Mouse (Mus musculus): Measurements from ENCODE around the gene Sft2d1. TPM values are rescaled to one million over a fixed set of nuclear protein-coding genes. Genes with fewer than 3 reads are reported as not detected.

Sft2d1 gene
- 69.1 and 85.1 TPM in 2 replicates for polyA plus RNA-seq (2012; rRNA removed)

DNA sequence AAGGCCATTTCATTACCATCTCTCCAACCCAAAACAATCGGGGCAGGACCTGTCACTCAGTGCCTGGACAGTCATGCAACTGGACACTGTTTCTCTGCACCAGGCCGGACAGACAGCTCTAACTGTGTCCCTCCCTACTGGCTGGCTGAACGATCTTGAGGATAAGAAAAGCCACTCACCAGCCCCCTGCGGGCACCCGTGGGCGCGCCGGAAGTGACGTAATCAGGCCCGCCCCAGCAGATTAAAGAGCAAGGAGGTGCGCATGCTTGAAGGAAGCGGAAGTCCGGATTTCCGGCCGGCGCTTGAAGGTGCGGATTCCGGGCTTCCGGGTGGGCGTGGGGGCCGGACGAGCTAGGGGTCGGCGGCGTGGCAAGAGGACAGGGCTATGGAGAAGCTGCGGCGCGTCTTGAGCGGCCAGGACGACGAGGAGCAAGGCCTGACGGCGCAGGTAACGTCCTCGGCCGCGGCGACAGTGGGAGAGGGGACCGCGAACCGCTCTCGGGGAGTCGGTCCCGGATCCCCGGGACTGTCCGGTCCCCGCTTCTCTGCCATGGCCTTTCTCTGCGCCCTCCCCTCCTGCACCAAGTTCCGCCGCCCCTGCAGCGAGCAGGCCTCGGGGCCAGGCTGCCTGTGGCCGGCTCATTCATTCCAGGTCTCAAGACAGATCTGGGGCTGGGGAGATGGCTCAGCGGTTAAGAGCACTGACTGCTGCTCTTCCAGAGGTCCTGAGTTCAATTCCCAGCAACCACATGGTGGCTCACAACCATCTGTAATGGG is at the start of gene Sft2d1:
Sft2d1 (plus strand) TSS at position 265 of the 777 bp plus-strand sequence.

DNA sequence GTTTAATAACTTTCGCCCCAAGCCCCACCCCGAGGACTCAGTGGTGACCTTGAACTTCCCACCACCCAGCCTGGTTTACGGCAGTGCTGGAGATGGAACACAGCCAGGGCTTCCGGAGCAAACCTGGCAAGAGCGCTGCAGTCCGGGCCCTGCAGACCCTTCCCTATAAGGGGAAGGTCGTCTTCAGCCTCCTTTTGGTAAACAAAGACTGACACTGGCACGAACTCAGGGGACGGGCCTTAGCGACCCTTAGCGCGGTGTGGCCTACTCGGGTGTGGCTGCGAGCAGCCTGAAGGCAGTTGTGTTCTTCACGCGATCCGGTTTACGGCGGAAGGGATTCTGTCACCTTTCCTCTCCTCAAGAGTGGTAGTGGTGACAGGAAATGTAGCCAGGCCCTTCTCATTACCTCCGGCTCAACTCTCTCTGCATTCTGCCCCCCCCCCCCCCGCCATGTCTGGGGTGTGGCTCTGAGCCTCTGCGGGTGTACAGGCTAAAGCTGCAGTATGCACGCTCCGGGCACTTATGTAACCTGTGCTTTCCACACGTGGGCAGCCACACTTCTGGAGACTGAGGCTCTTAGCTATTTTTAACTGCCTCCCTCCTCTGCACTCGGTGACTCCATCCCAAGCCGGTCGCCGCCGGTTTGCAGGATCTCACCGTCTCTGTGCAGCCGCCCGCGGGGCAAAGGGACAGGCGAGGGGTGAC is 27.9 kb upstream of the Sft2d1 start, which contains the start of gene Mpc1:
Mpc1 (plus strand) TSS at position 84 of the 705 bp plus-strand sequence.

GRCm38 (mm10) chr17:8337159-8337558 is 26.3 kb downstream of the Sft2d1 start, which contains the start of gene Prr18:
Prr18 (plus strand) TSS chr17:8337459.

DNA sequence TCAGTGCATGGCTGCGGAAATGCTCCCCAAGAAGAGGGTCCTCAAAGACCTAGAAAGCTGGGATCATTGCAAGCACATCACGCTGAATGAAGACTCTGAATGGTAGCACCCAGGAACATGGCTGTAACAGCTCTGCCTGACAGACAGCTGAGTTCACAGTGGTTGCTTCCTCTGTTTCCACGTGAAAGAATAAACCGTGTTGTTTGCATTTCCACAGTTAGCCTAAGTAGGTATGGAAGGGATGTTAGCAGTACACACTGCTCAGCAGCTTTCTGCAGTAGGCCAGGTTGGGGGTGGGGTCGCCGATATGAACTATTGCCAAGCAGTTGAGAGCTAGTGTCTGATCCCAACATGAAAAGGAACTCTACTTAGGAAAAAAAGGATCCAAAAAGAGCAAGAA is 44.8 kb downstream of the Sft2d1 start, which contains the start of gene T2:
T2 (plus strand) TSS at position 301 of the 400 bp plus-strand sequence.

Other genes with a start within 250 kb of the Sft2d1 start
- 0.79 and 3.4 TPM in 2 replicates for gene Gm49673, start 163.3 kb upstream of the Sft2d1 start, polyA plus RNA-seq (2012; rRNA removed)
- gene Rnaset2a, start 163.0 kb upstream of the Sft2d1 start, polyA plus RNA-seq (2012; rRNA removed) = 54.8 and 70.6 TPM in 2 replicates
- gene Fgfr1op, start 145.6 kb upstream of the Sft2d1 start, polyA plus RNA-seq (2012; rRNA removed) = 1.5 and 2.0 TPM in 2 replicates
- gene Ccr6, start 75.1 kb upstream of the Sft2d1 start, polyA plus RNA-seq (2012; rRNA removed) = not detected in 2 replicates
- gene Mpc1, start 28.2 kb upstream of the Sft2d1 start, polyA plus RNA-seq (2012; rRNA removed) = 105 and 114 TPM in 2 replicates
- 10.7 and 13.4 TPM in 2 replicates for gene Prr18, start 26.4 kb downstream of the Sft2d1 start, polyA plus RNA-seq (2012; rRNA removed)
- gene T2, start 44.9 kb downstream of the Sft2d1 start, polyA plus RNA-seq (2012; rRNA removed) = 4.5 and 5.9 TPM in 2 replicates
- 0.51 and 0.59 TPM in 2 replicates for gene T, start 123.3 kb downstream of the Sft2d1 start, polyA plus RNA-seq (2012; rRNA removed)
- gene Pde10a, start 214.3 kb downstream of the Sft2d1 start, polyA plus RNA-seq (2012; rRNA removed) = 9.9 and 14.0 TPM in 2 replicates